Mouse (Mus musculus) megakaryocyte, embryonic 14.5 days (primary cell): ENCODE measurements around the gene Piezo1. TPM values are rescaled to one million over a fixed set of nuclear protein-coding genes. Genes with fewer than 3 reads are reported as not detected.

Source experiments
- H3K27me3 ChIP-seq: replicated peaks from 2 replicates; pipeline ENCODE3; 2012; ENCODE audit warnings: inconsistent platforms
- H3K36me3 ChIP-seq: replicated peaks from 2 replicates; pipeline ENCODE3; 2012; ENCODE audit warnings: low read length, inconsistent platforms, mixed read lengths
- H3K4me1 ChIP-seq: 2 replicates; pipeline ENCODE4 v1.6.1; 2012; ENCODE audit warnings: inconsistent platforms
- H3K4me3 ChIP-seq: replicated peaks from 2 replicates; pipeline ENCODE3; 2012; ENCODE audit warnings: moderate library complexity, mild to moderate bottlenecking, inconsistent platforms
- H3K9me3 ChIP-seq: 2 replicates; pipeline ENCODE4 v1.6.1; 2012; ENCODE audit warnings: inconsistent platforms
- FLI1 ChIP-seq: IDR thresholded peaks from 2 replicates; pipeline ENCODE4 v1.6.1; 2012; ENCODE audit warnings: low read length, inconsistent platforms, mixed read lengths
- GATA1 ChIP-seq: IDR thresholded peaks from 3 replicates; pipeline ENCODE4 v1.6.1; 2012; ENCODE audit warnings: mixed read lengths, low read length, inconsistent platforms, borderline replicate concordance
- polyA plus RNA-seq: library from polyadenylated mRNA; stranded (reverse); fragments of >175 nt; gene quantifications from 2 replicates; pipeline ENCODE4 v1.2.3, GENCODE M21; 2012; ENCODE audit warnings: low replicate concordance; ENCODE audit not compliant: insufficient read depth

The Piezo1 gene
- 25.0 and 60.9 TPM in 2 replicates for polyA plus RNA-seq

DNA sequence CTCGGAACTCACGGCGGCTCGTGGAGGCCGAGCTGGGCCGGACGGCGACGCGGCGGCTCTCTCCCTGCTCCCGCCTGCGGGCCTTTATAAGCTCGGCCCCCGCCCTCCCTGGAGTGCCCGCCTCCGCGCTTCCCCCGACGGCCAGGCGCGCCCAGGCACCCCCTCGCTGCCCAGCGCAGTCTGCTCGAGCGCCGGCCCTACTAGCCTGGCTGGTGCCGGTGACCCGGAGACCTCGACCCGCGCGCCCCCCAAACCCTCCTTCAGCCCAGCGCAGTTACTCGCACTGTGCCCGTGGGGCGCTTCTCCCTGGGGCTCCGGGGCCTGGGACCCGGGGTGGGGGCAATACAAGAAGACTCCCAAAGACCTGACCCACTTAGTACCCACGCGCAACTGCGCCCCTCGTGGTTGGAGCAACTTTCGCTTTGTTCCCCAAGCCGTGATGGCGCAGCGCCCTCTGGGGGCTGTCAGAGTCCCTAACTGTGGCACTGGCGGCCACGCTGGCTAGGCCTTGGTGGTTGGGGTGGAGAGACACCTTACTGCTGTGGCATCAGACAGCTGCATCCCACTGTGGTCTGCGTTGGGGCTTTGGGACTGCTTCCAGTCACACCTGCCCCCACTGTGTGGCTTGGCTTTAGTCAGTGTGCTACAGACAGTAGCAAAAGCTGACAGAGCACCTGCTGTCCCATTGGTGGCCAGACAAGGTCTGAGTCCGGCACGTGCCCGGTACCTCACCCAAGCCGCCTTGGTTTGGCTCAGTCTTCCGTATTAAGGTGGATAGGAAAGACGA is at the start of gene Piezo1:
Gene Piezo1 (minus strand): TSS at position 65 of the 787 bp plus-strand sequence.
- H3K4me1 ChIP-seq = peaks cover 70% of the 10 kb centered on the region
- peak within 1 kb of the TSS; percentile 94 for H3K4me3 ChIP-seq
- H3K36me3 ChIP-seq = peaks cover 7% of the 10 kb centered on the region
- no peaks in the 10 kb centered on the region for H3K9me3 ChIP-seq
- TF ChIP-seq FLI1 (no peak), GATA1 (no peak)
- no peaks in the 10 kb centered on the region for H3K27me3 ChIP-seq

DNA sequence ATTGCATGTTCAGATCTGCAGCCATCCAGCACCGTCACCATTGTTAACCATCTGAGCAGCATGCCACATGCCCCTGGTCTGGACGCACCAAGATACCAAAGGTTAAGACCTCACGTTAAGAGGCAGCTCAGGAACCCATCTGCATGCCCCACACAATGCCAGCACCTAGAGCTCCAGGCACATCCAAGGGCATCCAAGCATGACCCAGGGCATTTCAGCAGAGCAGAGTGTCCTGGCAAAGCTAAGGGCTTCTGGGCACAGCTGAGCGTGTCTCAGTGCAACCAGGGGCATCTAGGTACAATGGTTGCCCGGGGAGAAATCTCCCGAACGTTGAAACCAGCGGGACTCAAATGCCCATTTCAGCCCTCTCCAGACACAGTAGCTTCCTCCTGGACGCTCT is 49.5 kb upstream of the Piezo1 start:
- TF ChIP-seq GATA1 (no peak), FLI1 (no peak)
- Histone ChIP-seq H3K27me3 (peaks cover 4% of the 10 kb centered on the region), H3K36me3 (peaks cover 75% of the 10 kb centered on the region), H3K4me1 (peaks cover 26% of the 10 kb centered on the region), H3K9me3 (no peaks in the 10 kb centered on the region), H3K4me3 (no peak overlapping the region)

DNA sequence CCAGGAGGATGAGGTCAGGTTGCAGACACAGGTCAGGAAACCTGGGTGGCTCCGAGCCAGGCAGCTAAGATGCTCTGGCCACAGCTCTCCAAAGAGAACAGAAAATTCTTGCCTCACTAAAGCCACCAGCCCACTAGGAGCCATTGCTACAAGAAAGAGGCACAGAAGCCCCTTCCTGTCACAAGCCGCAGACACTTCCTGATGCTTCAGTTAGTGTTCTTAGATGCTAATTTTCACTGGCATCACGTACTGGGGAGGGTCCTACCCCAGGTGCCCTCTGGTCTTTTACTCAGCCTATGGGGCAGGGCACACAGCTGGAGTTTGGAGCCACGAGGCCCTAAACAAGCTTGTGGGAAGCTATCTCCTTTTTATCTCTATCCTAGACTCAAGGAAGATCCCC is 44.9 kb upstream of the Piezo1 start:
- no peak for TF ChIP-seq GATA1
- no peak for TF ChIP-seq FLI1
- H3K4me1 ChIP-seq = peaks cover 38% of the 10 kb centered on the region
- peaks cover 96% of the 10 kb centered on the region for H3K36me3 ChIP-seq
- H3K9me3 ChIP-seq = no peaks in the 10 kb centered on the region
- H3K4me3 ChIP-seq = no peak overlapping the region
- H3K27me3 ChIP-seq = peaks cover 4% of the 10 kb centered on the region

DNA sequence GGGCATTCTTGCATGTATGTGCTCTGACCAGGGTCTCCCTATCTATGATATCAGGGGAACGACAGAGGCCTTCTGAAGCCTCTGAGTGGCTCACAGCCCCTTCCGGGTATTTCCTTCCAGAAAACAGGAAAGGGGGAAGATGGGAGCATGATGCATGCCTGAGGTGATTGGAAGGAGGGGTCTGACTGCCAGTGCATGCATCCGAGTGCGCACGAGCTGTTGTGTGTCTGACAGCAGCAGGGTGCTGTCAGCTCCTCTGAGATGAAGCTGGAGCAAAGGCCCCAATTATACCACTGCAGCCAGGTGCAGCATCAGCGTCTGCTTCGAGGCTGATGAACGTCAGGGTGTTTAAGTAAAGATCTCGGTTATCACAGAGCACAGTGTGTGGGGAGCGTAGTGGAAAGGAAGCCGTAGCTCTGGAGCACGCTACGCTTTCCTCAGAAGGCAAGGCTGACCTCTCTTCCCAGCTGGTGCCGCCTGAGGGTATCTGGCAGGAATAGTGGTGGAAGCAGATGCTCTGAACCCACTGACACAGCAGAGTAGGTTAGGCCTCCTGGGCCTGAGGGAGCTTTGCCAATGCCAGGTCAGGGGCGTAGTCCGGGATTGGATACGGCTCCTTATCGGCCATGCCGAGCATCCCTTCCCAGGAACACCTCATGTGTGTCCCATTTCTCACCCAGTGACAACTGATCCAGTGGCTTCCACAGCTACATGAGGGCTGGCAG is 42.8 kb upstream of the Piezo1 start:
- Histone ChIP-seq H3K27me3 (peaks cover 8% of the 10 kb centered on the region), H3K36me3 (peaks cover 92% of the 10 kb centered on the region), H3K9me3 (no peaks in the 10 kb centered on the region), H3K4me3 (peak overlapping the region; percentile 7), H3K4me1 (peaks cover 38% of the 10 kb centered on the region)
- TF ChIP-seq FLI1 (no peak), GATA1 (no peak)

DNA sequence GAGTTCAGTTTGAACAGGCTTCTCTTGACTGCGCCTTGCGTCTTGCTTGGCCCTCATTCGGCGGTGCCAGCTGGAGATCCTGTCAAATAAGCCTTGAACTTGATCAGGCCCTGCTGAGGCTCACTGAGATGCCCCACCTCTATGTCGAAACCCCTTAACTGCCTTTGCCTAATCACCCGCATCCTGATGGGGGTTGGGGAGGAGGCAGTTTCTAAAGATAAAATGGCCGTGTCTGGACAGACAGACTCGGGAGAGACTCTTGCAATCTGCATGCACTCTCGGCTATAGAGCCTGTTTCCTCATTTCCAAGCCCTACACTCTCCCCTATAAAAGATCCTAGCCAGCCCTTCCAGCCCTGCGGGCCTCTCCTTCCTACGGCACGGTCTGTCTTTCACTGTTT is 42.1 kb upstream of the Piezo1 start:
- peaks cover 8% of the 10 kb centered on the region for H3K27me3 ChIP-seq
- no peak for TF ChIP-seq FLI1
- no peak for TF ChIP-seq GATA1
- no peaks in the 10 kb centered on the region for H3K9me3 ChIP-seq
- no peak overlapping the region for H3K4me3 ChIP-seq
- peaks cover 92% of the 10 kb centered on the region for H3K36me3 ChIP-seq
- peaks cover 42% of the 10 kb centered on the region for H3K4me1 ChIP-seq

DNA sequence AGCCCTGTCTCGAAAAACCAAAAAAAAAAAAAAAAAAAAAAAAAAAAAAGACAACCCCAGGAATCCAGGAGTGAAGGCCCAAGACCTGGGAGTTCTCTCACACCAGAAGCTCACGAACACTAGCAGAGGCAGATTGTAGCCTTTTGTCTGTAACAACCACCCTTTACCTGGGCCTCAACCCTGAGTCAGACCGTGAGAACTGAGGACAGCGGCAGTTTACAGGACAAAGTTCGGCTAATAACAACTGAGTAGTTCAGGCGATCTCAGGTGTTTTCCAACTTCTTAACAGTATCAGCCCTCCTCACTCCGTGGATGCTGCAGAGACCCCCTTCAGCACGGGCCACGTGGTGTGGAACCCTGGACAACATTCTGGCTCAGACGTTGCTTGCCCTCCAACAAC is 35.6 kb upstream of the Piezo1 start:
- peaks cover 13% of the 10 kb centered on the region for H3K27me3 ChIP-seq
- H3K36me3 ChIP-seq = peaks cover 67% of the 10 kb centered on the region
- no peak overlapping the region for H3K4me3 ChIP-seq
- no peaks in the 10 kb centered on the region for H3K9me3 ChIP-seq
- no peak for TF ChIP-seq GATA1
- TF ChIP-seq FLI1 = no peak
- peaks cover 48% of the 10 kb centered on the region for H3K4me1 ChIP-seq

DNA sequence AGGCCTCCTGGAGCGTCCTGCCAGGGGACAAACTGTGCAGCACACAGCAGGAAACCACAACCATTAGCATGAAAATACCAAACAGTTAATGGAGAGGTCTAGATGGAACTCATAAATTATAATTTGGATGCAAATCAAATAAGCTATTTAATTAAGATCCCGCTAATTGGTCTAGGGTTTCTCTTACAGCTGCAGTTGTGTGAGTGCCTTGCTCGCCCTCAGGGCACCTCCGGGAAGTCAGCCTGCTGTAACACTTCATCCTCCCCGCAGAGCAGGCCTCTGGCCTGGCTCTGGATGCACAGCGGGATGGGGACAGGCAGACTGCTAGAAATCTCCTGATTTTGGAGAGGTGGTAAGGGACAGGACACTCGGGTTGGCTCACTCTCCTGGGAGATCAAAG is 35.0 kb upstream of the Piezo1 start:
- peaks cover 64% of the 10 kb centered on the region for H3K36me3 ChIP-seq
- peaks cover 48% of the 10 kb centered on the region for H3K4me1 ChIP-seq
- H3K4me3 ChIP-seq = no peak overlapping the region
- H3K27me3 ChIP-seq = peaks cover 14% of the 10 kb centered on the region
- H3K9me3 ChIP-seq = no peaks in the 10 kb centered on the region
- TF ChIP-seq FLI1 (no peak), GATA1 (no peak)

DNA sequence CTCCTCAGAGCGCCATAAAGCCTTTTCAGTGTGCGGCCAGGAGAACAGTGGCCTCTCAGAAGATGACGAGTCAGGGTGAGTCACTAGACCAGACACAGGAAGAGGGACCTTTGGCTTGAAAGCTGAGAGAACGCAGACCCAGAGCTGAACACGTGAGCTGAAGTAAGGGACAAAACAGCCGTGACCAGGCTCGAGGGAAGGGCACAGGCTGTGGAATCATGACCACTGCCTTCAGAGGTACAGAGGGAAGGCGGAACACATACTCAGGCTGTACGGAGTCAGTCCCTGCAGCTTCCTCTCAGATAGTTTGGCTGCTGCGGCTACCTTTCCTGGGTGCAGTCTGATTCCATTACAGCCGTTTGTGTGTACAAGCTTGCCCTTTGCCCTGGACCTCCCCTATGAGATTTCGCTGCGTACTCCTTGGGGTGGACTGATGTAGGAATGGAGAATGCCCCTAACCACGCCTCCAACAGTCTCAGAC is 34.3 kb upstream of the Piezo1 start:
- H3K27me3 ChIP-seq = peaks cover 16% of the 10 kb centered on the region

DNA sequence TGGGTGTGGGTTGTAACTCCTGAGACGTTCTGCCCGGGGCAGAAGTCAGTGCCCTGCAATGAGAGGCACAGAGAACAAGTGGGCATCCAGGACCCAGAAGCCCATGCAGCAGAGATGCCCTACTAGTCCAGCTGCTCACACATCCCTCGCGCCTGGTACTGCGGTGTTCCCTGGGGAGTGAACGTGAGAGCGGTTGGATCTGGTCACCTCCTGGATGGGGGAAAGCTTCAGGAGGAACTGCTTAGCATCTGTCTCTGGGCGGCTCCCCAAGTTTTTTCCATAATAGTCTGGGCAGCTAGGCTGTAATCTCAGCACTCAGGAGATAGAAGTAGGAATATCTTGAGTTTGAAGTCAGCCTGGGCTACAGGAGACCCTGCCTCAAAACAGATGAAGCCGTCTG is 33.9 kb upstream of the Piezo1 start:
- Histone ChIP-seq H3K9me3 (no peaks in the 10 kb centered on the region), H3K27me3 (peaks cover 13% of the 10 kb centered on the region), H3K4me1 (peaks cover 54% of the 10 kb centered on the region), H3K4me3 (peak overlapping the region; percentile 83), H3K36me3 (peaks cover 57% of the 10 kb centered on the region)
- no peak for TF ChIP-seq GATA1
- no peak for TF ChIP-seq FLI1

More for the DNA sequence above, 34.3 kb upstream of the Piezo1 start:
- TF ChIP-seq GATA1 = no peak
- no peak for TF ChIP-seq FLI1
- H3K36me3 ChIP-seq = peaks cover 60% of the 10 kb centered on the region
- H3K9me3 ChIP-seq = no peaks in the 10 kb centered on the region
- H3K4me3 ChIP-seq = peak overlapping the region; percentile 83
- H3K4me1 ChIP-seq = peaks cover 51% of the 10 kb centered on the region

DNA sequence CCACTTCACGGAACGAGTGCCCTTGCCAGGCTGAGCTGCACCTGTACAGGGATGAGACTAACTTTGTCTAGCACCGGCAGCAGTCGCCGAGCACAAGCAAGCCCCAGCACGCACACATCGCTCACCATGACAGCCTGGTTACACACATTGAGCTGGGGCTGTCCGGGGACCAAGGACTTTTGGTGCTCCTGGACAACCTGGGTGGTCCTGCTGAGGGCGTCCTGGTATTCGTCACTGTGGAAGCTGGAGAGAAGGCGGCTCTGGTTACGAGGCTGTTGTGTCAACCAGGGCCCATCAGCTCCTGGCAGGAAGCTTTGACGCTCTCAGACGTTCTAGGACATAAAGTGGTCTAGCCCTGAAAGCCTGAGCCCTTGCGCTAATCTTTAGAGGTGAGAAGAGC is 29.8 kb upstream of the Piezo1 start:
- H3K4me3 ChIP-seq = no peak overlapping the region
- peaks cover 15% of the 10 kb centered on the region for H3K27me3 ChIP-seq
- no peak for TF ChIP-seq FLI1
- TF ChIP-seq GATA1 = no peak
- H3K36me3 ChIP-seq = peaks cover 45% of the 10 kb centered on the region
- peaks cover 59% of the 10 kb centered on the region for H3K4me1 ChIP-seq
- H3K9me3 ChIP-seq = no peaks in the 10 kb centered on the region
